Mouse (Mus musculus): ENCODE measurements around the gene Ifngr2. TPM values are rescaled to one million over a fixed set of nuclear protein-coding genes. Genes with fewer than 3 reads are reported as not detected.

The Ifngr2 gene
- polyA plus RNA-seq, 1 experiment from 2014 or later: 118 TPM

GRCm38 (mm10) chr16:91555017-91555605, 8.2 kb downstream of the Ifngr2 start:
- no peaks in the 10 kb centered on the region for H3K27me3 ChIP-seq (replicated peaks; ENCODE audit: control insufficient read depth, insufficient read depth, low read length)
- no peak overlapping the region for H3K4me2 ChIP-seq (ENCODE audit: low read length)
- no peak overlapping the region for H3K9ac ChIP-seq (replicated peaks; ENCODE audit: low read depth, low read length)
- WGBS: 87% methylated on average over 8 of the region's 8 CpGs
- H3K27ac ChIP-seq (ENCODE audit: low read length): no peak overlapping the region
- no peaks in the 10 kb centered on the region for H3K9me3 ChIP-seq (ENCODE audit: control insufficient read depth, low read length)
- H3K4me3 ChIP-seq (replicated peaks; ENCODE audit: low read length): no peak overlapping the region
- H3K36me3 ChIP-seq (ENCODE audit: control insufficient read depth, insufficient read depth): 0 out of 2 replicates have a peak, but pooled peaks cover 7% of the 10 kb centered on the region
- ATAC-seq: no peak
- H3K4me1 ChIP-seq (replicated peaks; ENCODE audit: control insufficient read depth, insufficient read depth, low read length): peaks cover 9% of the 10 kb centered on the region

DNA sequence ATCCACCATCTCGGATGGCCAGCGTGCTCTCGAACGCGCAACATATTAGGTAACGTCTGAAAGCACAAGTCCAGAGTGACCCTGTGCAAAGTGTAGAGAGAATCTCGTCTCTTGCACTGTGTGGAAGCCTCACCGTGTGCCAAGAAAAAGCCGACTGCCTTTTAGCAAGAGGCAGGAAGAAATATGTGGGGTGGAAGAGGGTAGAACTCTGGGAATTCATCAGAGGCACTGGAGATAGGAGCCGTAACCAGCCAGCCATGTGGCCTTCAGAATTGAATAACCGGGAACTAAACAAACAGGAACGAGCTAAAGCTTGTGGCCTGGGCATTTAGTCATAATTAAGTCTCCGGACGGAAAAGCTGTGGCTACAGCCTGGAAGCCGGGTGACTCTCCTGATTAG, 9.8 kb downstream of the Ifngr2 start:
- H3K9me3 ChIP-seq (ENCODE audit: control insufficient read depth, low read length): no peaks in the 10 kb centered on the region
- no peak overlapping the region for H3K27ac ChIP-seq (ENCODE audit: low read length)
- no peak for ATAC-seq
- no peak overlapping the region for H3K4me2 ChIP-seq (ENCODE audit: low read length)
- H3K4me3 ChIP-seq (replicated peaks; ENCODE audit: low read length): no peak overlapping the region
- no peaks in the 10 kb centered on the region for H3K27me3 ChIP-seq (replicated peaks; ENCODE audit: control insufficient read depth, insufficient read depth, low read length)
- peaks cover 8% of the 10 kb centered on the region for H3K4me1 ChIP-seq (replicated peaks; ENCODE audit: control insufficient read depth, insufficient read depth, low read length)
- 0 out of 2 replicates have a peak, but pooled peaks cover 7% of the 10 kb centered on the region for H3K36me3 ChIP-seq (ENCODE audit: control insufficient read depth, insufficient read depth)
- no peak overlapping the region for H3K9ac ChIP-seq (replicated peaks; ENCODE audit: low read depth, low read length)
- WGBS: 83% methylated on average over 15 of the region's 15 CpGs

DNA sequence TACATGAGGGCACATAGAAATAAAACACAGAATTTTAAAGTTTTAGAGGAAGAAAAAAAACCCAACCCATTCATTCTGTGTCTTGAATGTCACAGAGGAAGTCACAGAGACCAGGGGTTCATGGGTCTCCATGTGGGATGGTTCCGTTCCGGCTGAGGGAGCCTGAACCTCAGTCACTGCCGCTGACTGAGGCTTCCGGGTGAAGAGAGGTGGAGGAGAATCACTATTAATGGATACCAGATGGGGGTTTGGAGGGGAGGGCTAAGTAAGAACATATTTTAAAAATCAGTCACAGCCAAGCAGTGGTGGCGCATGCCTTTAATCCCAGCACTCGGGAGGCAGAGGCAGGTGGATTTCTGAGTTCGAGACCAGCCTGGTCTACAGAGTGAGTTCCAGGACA, 10.3 kb downstream of the Ifngr2 start:
- peaks cover 8% of the 10 kb centered on the region for H3K4me1 ChIP-seq (replicated peaks; ENCODE audit: control insufficient read depth, insufficient read depth, low read length)
- no peaks in the 10 kb centered on the region for H3K9me3 ChIP-seq (ENCODE audit: control insufficient read depth, low read length)
- H3K27me3 ChIP-seq (replicated peaks; ENCODE audit: control insufficient read depth, insufficient read depth, low read length): no peaks in the 10 kb centered on the region
- no peak overlapping the region for H3K27ac ChIP-seq (ENCODE audit: low read length)
- peaks cover 7% of the 10 kb centered on the region; the same call in 1 of the 2 replicates for H3K36me3 ChIP-seq (ENCODE audit: control insufficient read depth, insufficient read depth)
- no peak overlapping the region for H3K9ac ChIP-seq (replicated peaks; ENCODE audit: low read depth, low read length)
- H3K4me3 ChIP-seq (replicated peaks; ENCODE audit: low read length): no peak overlapping the region
- 93% methylated on average over 7 of the region's 7 CpGs for WGBS
- ATAC-seq: no peak
- H3K4me2 ChIP-seq (ENCODE audit: low read length): no peak overlapping the region

DNA sequence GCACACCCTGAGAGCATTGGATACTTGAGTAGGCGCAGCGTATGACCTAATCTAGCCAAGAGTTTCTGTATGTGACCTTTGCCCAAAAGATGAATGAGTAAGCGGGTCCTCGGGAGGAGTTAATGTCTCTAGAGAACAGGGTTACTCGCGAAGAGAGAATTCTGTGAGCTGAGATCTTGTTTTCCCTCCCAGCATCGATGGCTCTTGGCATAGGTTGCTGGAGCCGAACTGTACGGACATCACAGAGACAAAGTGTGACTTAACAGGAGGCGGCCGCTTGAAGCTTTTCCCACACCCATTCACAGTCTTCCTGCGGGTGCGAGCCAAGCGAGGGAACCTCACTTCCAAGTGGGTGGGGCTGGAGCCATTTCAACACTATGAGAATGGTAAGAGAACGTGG, 10.8 kb downstream of the Ifngr2 start:
- Histone ChIP-seq H3K4me2 (ENCODE audit: low read length) (no peak overlapping the region), H3K4me3 (replicated peaks; ENCODE audit: low read length) (no peak overlapping the region), H3K27me3 (replicated peaks; ENCODE audit: control insufficient read depth, insufficient read depth, low read length) (no peaks in the 10 kb centered on the region), H3K27ac (ENCODE audit: low read length) (no peak overlapping the region), H3K9ac (replicated peaks; ENCODE audit: low read depth, low read length) (no peak overlapping the region), H3K36me3 (ENCODE audit: control insufficient read depth, insufficient read depth) (peaks cover 7% of the 10 kb centered on the region; the same call in 1 of the 2 replicates), H3K4me1 (replicated peaks; ENCODE audit: control insufficient read depth, insufficient read depth, low read length) (peaks cover 8% of the 10 kb centered on the region), H3K9me3 (ENCODE audit: control insufficient read depth, low read length) (no peaks in the 10 kb centered on the region)
- 79% methylated on average over 15 of the region's 15 CpGs for WGBS
- ATAC-seq: peak; percentile 49; the same call in 1 of the 2 replicates

DNA sequence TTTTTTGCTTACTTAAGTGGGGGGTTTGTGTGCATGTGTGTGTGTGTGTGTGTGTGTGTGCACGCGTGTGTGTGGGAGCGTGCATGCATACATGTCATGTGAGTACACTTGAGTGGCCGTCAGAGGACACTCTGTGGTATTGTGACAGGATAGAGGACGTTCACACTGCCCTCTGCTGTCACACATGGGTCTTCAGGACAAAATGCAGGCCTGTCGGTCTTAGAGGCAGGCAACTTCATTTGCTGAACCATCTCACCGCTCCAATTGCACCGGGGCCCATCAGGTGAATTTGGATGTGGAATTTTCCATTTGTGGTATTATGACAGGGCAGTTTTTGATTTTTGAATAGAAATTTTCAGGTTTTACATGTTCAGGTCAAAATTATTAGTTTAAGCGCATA, 14.2 kb downstream of the Ifngr2 start:
- Histone ChIP-seq H3K27me3 (replicated peaks; ENCODE audit: control insufficient read depth, insufficient read depth, low read length) (no peaks in the 10 kb centered on the region), H3K36me3 (ENCODE audit: control insufficient read depth, insufficient read depth) (peaks cover 7% of the 10 kb centered on the region), H3K27ac (ENCODE audit: low read length) (no peak overlapping the region), H3K4me1 (replicated peaks; ENCODE audit: control insufficient read depth, insufficient read depth, low read length) (no peaks in the 10 kb centered on the region), H3K4me2 (ENCODE audit: low read length) (no peak overlapping the region), H3K4me3 (replicated peaks; ENCODE audit: low read length) (no peak overlapping the region), H3K9me3 (ENCODE audit: control insufficient read depth, low read length) (no peaks in the 10 kb centered on the region), H3K9ac (replicated peaks; ENCODE audit: low read depth, low read length) (no peak overlapping the region)
- 55% methylated on average over 9 of the region's 9 CpGs for WGBS
- ATAC-seq: no peak

GRCm38 (mm10) chr16:91561541-91562457, 14.9 kb downstream of the Ifngr2 start:
- ATAC-seq: no peak
- Histone ChIP-seq H3K9me3 (ENCODE audit: control insufficient read depth, low read length) (no peaks in the 10 kb centered on the region), H3K27ac (ENCODE audit: low read length) (no peak overlapping the region), H3K36me3 (ENCODE audit: control insufficient read depth, insufficient read depth) (peaks cover 7% of the 10 kb centered on the region), H3K4me1 (replicated peaks; ENCODE audit: control insufficient read depth, insufficient read depth, low read length) (no peaks in the 10 kb centered on the region), H3K4me2 (ENCODE audit: low read length) (no peak overlapping the region), H3K4me3 (replicated peaks; ENCODE audit: low read length) (no peak overlapping the region), H3K27me3 (replicated peaks; ENCODE audit: control insufficient read depth, insufficient read depth, low read length) (no peaks in the 10 kb centered on the region), H3K9ac (replicated peaks; ENCODE audit: low read depth, low read length) (no peak overlapping the region)
- WGBS: 70% methylated on average over 38 of the region's 38 CpGs

- 75% methylated on average over 4 of the region's 4 CpGs for WGBS
- Histone ChIP-seq H3K4me2 (ENCODE audit: low read length) (no peak overlapping the region), H3K9ac (replicated peaks; ENCODE audit: low read depth, low read length) (no peak overlapping the region), H3K27ac (ENCODE audit: low read length) (no peak overlapping the region), H3K4me1 (replicated peaks; ENCODE audit: control insufficient read depth, insufficient read depth, low read length) (no peaks in the 10 kb centered on the region), H3K9me3 (ENCODE audit: control insufficient read depth, low read length) (no peaks in the 10 kb centered on the region), H3K27me3 (replicated peaks; ENCODE audit: control insufficient read depth, insufficient read depth, low read length) (no peaks in the 10 kb centered on the region), H3K36me3 (ENCODE audit: control insufficient read depth, insufficient read depth) (peaks cover 2% of the 10 kb centered on the region), H3K4me3 (replicated peaks; ENCODE audit: low read length) (no peak overlapping the region)
- no peak for ATAC-seq
These were observed 17.9 kb downstream of the Ifngr2 start for GRCm38 (mm10) chr16:91564580-91565291.

GRCm38 (mm10) chr16:91565292-91565951, 18.6 kb downstream of the Ifngr2 start:
- Histone ChIP-seq H3K27ac (ENCODE audit: low read length) (no peak overlapping the region), H3K9ac (replicated peaks; ENCODE audit: low read depth, low read length) (no peak overlapping the region), H3K36me3 (ENCODE audit: control insufficient read depth, insufficient read depth) (peaks cover 2% of the 10 kb centered on the region), H3K27me3 (replicated peaks; ENCODE audit: control insufficient read depth, insufficient read depth, low read length) (no peaks in the 10 kb centered on the region), H3K4me2 (ENCODE audit: low read length) (no peak overlapping the region), H3K4me3 (replicated peaks; ENCODE audit: low read length) (no peak overlapping the region), H3K9me3 (ENCODE audit: control insufficient read depth, low read length) (no peaks in the 10 kb centered on the region), H3K4me1 (replicated peaks; ENCODE audit: control insufficient read depth, insufficient read depth, low read length) (no peaks in the 10 kb centered on the region)
- WGBS: 76% methylated on average over 9 of the region's 9 CpGs
- ATAC-seq: no peak

GRCm38 (mm10) chr16:91566002-91566401, 19.1 kb downstream of the Ifngr2 start:
- Histone ChIP-seq H3K36me3 (ENCODE audit: control insufficient read depth, insufficient read depth) (peaks cover 2% of the 10 kb centered on the region), H3K27me3 (replicated peaks; ENCODE audit: control insufficient read depth, insufficient read depth, low read length) (no peaks in the 10 kb centered on the region), H3K4me3 (replicated peaks; ENCODE audit: low read length) (no peak overlapping the region), H3K9ac (replicated peaks; ENCODE audit: low read depth, low read length) (no peak overlapping the region), H3K4me1 (replicated peaks; ENCODE audit: control insufficient read depth, insufficient read depth, low read length) (no peaks in the 10 kb centered on the region), H3K27ac (ENCODE audit: low read length) (no peak overlapping the region), H3K9me3 (ENCODE audit: control insufficient read depth, low read length) (no peaks in the 10 kb centered on the region), H3K4me2 (ENCODE audit: low read length) (no peak overlapping the region)
- no peak for ATAC-seq
- WGBS: 91% methylated on average over 7 of the region's 7 CpGs

Measured in forebrain, embryonic 16.5 days (tissue).